Mouse (Mus musculus) heart, embryonic 16.5 days (tissue): Measurements from ENCODE around the gene Trpc1. TPM values are rescaled to one million over a fixed set of nuclear protein-coding genes. Genes with fewer than 3 reads are reported as not detected.

Source experiments
- ATAC-seq: fragments of 200-750 bp; cut with Nextera tagmentation; replicated peaks from 2 replicates; pipeline ENCODE4 v1.8.0; 2017; ENCODE audit warnings: moderate number of reproducible peaks; ENCODE audit not compliant: insufficient read depth, low FRiP score; ENCODE audit errors: extremely low read depth
- H3K27ac ChIP-seq: fragments of 300-500 bp; sonication (generic); 2 replicates; pipeline ENCODE4 v1.5.1; 2014; ENCODE audit warnings: mild to moderate bottlenecking, low read length, control low read depth, moderate library complexity
- H3K27me3 ChIP-seq: fragments of 300-500 bp; sonication (generic); 2 replicates; pipeline ENCODE4 v1.6.1; 2014; ENCODE audit warnings: low read length, mixed read lengths; ENCODE audit not compliant: control insufficient read depth, insufficient read depth
- H3K36me3 ChIP-seq: fragments of 300-500 bp; sonication (generic); 2 replicates; pipeline ENCODE4 v1.6.1; 2014; ENCODE audit not compliant: control insufficient read depth, insufficient read depth
- H3K4me1 ChIP-seq: fragments of 300-500 bp; sonication (generic); 2 replicates; pipeline ENCODE4 v1.6.1; 2014; ENCODE audit warnings: low read length, mixed read lengths; ENCODE audit not compliant: control insufficient read depth, insufficient read depth
- H3K4me2 ChIP-seq: fragments of 300-500 bp; sonication (generic); 2 replicates; pipeline ENCODE4 v1.6.1; 2014; ENCODE audit warnings: low read depth, mild to moderate bottlenecking, control low read depth, low read length
- H3K4me3 ChIP-seq: fragments of 300-500 bp; sonication (generic); 2 replicates; pipeline ENCODE4 v1.5.1; 2014; ENCODE audit warnings: mild to moderate bottlenecking, control low read depth, low read length
- H3K9ac ChIP-seq: fragments of 300-500 bp; sonication (generic); 2 replicates; pipeline ENCODE4 v1.6.1; 2014; ENCODE audit warnings: low read length, control low read depth
- H3K9me3 ChIP-seq: fragments of 300-500 bp; sonication (generic); replicated peaks from 2 replicates; pipeline ENCODE4 v1.6.1; 2016; ENCODE audit warnings: low read length; ENCODE audit not compliant: control insufficient read depth
- WGBS: fragments of 180-500 bp; shearing (Covaris S2); extraction: QIAGEN DNeasy Blood & Tissue Kit; methylation state at CpG from one replicate; pipeline ENCODE4 v1.1.7; 2014; 5-methylcytosine and 5-hydroxymethylcytosine counted together
- polyA plus RNA-seq: library from polyadenylated mRNA; unstranded; fragments of >200 nt; fragmentation: Nextera tagmentation; extraction: Ambion mirVana; gene quantifications from 2 replicates; pipeline ENCODE4 v1.2.1, GENCODE M21; 2015

Gene Trpc1
- polyA plus RNA-seq, 1 experiment from 2014 or later = 2.0 TPM

- H3K4me1 ChIP-seq = no peaks in the 10 kb centered on the region
- ATAC-seq = no peak
- H3K36me3 ChIP-seq = no peaks in the 10 kb centered on the region
- no peak overlapping the region for H3K4me2 ChIP-seq
- WGBS = 55% methylated on average over 3 of the region's 3 CpGs
- H3K9ac ChIP-seq = no peak overlapping the region
- H3K27me3 ChIP-seq = no peaks in the 10 kb centered on the region
- H3K27ac ChIP-seq = no peak overlapping the region
- H3K9me3 ChIP-seq = no peaks in the 10 kb centered on the region
- no peak overlapping the region for H3K4me3 ChIP-seq
Observed at GRCm38 (mm10) chr9:95688064-95688463, 62.1 kb downstream of the Trpc1 start.

GRCm38 (mm10) chr9:95685660-95686440 lies 64.3 kb downstream of the Trpc1 start:
- WGBS = 66% methylated on average over 11 of the region's 11 CpGs
- Histone ChIP-seq H3K4me3 (no peak overlapping the region), H3K36me3 (no peaks in the 10 kb centered on the region), H3K9ac (no peak overlapping the region), H3K27ac (no peak overlapping the region), H3K4me2 (no peak overlapping the region), H3K27me3 (no peaks in the 10 kb centered on the region), H3K9me3 (no peaks in the 10 kb centered on the region), H3K4me1 (no peaks in the 10 kb centered on the region)
- ATAC-seq = no peak; the same call in 1 of the 2 replicates

- Histone ChIP-seq H3K27ac (no peak overlapping the region), H3K4me2 (no peak overlapping the region)
- 91% methylated on average over 11 of the region's 11 CpGs for WGBS
Observed at GRCm38 (mm10) chr9:95680691-95681090, 69.5 kb downstream of the Trpc1 start.

GRCm38 (mm10) chr9:95679966-95680365 lies 70.2 kb downstream of the Trpc1 start:
- Histone ChIP-seq H3K9ac (no peak overlapping the region), H3K4me1 (peaks cover 4% of the 10 kb centered on the region), H3K36me3 (no peaks in the 10 kb centered on the region), H3K4me3 (no peak overlapping the region), H3K4me2 (no peak overlapping the region), H3K27me3 (no peaks in the 10 kb centered on the region), H3K9me3 (no peaks in the 10 kb centered on the region), H3K27ac (no peak overlapping the region)
- ATAC-seq = no peak
- WGBS = 61% methylated on average over 7 of the region's 7 CpGs

More at GRCm38 (mm10) chr9:95680691-95681090, 69.5 kb downstream of the Trpc1 start:
- H3K4me3 ChIP-seq = no peak overlapping the region
- no peaks in the 10 kb centered on the region for H3K36me3 ChIP-seq
- no peaks in the 10 kb centered on the region for H3K27me3 ChIP-seq
- ATAC-seq = no peak
- peaks cover 1% of the 10 kb centered on the region for H3K4me1 ChIP-seq
- no peaks in the 10 kb centered on the region for H3K9me3 ChIP-seq
- H3K9ac ChIP-seq = no peak overlapping the region

DNA sequence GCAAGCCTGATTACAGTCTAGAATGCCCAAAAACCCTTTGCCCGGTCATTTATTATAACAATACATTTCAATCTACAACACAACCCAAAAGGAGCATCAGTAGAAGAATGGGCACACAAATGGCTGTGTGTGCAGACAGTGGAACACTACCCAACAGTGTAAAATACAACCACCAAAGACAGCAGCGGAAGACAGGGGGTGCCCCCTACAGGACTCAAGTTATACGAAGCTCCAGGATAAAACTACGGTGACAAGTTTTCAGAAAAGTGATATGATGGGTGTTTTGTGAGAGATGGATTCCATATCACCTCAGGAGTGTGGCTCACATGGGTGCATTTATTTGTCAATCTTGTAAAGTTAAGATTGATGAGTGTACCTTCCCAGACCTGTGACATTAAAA lies 74.2 kb downstream of the Trpc1 start:
- no peak overlapping the region for H3K9ac ChIP-seq
- H3K4me3 ChIP-seq = no peak overlapping the region
- no peaks in the 10 kb centered on the region for H3K36me3 ChIP-seq
- H3K4me2 ChIP-seq = no peak overlapping the region
- H3K27ac ChIP-seq = peak overlapping the region; percentile 91
- H3K27me3 ChIP-seq = no peaks in the 10 kb centered on the region
- H3K9me3 ChIP-seq = peaks cover 3% of the 10 kb centered on the region; the same call in 1 of the 2 replicates
- no peak for ATAC-seq
- WGBS = 90% methylated on average over 4 of the region's 4 CpGs
- peaks cover 4% of the 10 kb centered on the region for H3K4me1 ChIP-seq

GRCm38 (mm10) chr9:95675064-95675699 lies 75.0 kb downstream of the Trpc1 start:
- Histone ChIP-seq H3K9me3 (peaks cover 3% of the 10 kb centered on the region; the same call in 1 of the 2 replicates), H3K4me1 (peaks cover 4% of the 10 kb centered on the region), H3K4me3 (peak overlapping the region; percentile 32), H3K4me2 (peak overlapping the region; percentile 52), H3K27ac (peak overlapping the region; percentile 91), H3K9ac (no peak overlapping the region; the same call in 1 of the 2 replicates), H3K27me3 (no peaks in the 10 kb centered on the region), H3K36me3 (no peaks in the 10 kb centered on the region)
- 34% methylated on average over 9 of the region's 9 CpGs for WGBS
- ATAC-seq = peak; percentile 88

- Histone ChIP-seq H3K9ac (no peak overlapping the region), H3K4me2 (no peak overlapping the region), H3K4me1 (peaks cover 8% of the 10 kb centered on the region), H3K27me3 (no peaks in the 10 kb centered on the region), H3K27ac (no peak overlapping the region), H3K36me3 (no peaks in the 10 kb centered on the region), H3K4me3 (no peak overlapping the region), H3K9me3 (peaks cover 3% of the 10 kb centered on the region; the same call in 1 of the 2 replicates)
- WGBS = 78% methylated on average over 6 of the region's 6 CpGs
- no peak for ATAC-seq
Observed at GRCm38 (mm10) chr9:95672760-95673159, 77.4 kb downstream of the Trpc1 start.

DNA sequence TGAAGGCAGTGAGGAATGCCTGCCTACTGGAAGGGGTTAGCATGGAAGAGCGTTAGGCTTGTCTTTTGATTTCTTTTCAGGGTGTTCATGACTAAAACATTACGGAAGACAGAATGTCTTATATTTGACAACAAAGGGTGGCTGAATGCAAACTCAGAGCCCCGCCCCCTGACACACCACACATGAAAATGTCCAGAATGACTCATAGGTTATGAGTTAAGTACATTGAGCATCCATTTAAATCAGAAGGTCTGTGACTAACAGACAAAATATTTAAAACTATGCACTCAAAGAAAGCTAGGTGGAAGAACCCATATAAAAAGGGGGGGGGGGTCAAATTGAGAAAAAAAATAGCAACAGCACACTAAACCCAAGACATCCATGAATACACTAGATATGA lies 77.8 kb downstream of the Trpc1 start:
- no peaks in the 10 kb centered on the region for H3K36me3 ChIP-seq
- H3K4me2 ChIP-seq = no peak overlapping the region
- peaks cover 12% of the 10 kb centered on the region for H3K4me1 ChIP-seq
- peaks cover 3% of the 10 kb centered on the region; the same call in 1 of the 2 replicates for H3K9me3 ChIP-seq
- H3K9ac ChIP-seq = no peak overlapping the region
- no peak overlapping the region for H3K4me3 ChIP-seq
- no peaks in the 10 kb centered on the region for H3K27me3 ChIP-seq
- 88% methylated on average over 3 of the region's 3 CpGs for WGBS
- no peak overlapping the region for H3K27ac ChIP-seq
- ATAC-seq = no peak

DNA sequence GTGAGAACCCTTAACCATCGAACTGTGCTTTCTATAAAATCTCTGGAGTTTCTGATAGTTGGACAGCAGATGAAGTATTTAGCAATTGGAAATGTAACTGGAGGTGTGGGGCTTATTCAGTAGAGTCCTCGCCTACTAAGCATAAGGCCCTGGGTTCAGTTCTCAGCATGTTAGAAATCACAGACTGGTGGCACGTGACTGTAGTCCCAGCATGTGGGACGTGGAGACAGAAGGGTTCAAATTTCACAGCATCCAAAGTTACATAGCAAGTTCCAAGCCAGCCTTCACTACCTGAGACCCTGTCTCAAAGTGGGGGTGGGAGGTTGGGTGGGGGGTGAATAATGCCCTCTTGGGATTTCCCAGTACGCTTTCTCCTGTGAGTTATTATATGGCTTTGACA lies 81.9 kb downstream of the Trpc1 start:
- H3K36me3 ChIP-seq = no peaks in the 10 kb centered on the region

More for the DNA sequence above, 81.9 kb downstream of the Trpc1 start:
- 0 out of 2 replicates have a peak overlapping the region, but pooled peaks have one; percentile 13 for H3K4me2 ChIP-seq
- ATAC-seq = no peak
- H3K9ac ChIP-seq = no peak overlapping the region
- H3K27ac ChIP-seq = no peak overlapping the region
- peaks cover 18% of the 10 kb centered on the region for H3K4me1 ChIP-seq
- WGBS = 77% methylated on average over 5 of the region's 5 CpGs
- no peaks in the 10 kb centered on the region for H3K27me3 ChIP-seq
- H3K9me3 ChIP-seq = peaks cover 6% of the 10 kb centered on the region; the same call in 1 of the 2 replicates
- H3K4me3 ChIP-seq = no peak overlapping the region
